Mouse (Mus musculus): ENCODE measurements at regions not wholly inside any gene's neighbourhood (a gene's known extent, or its start where the extent isn't known, plus 50 kb on each side); places are given as distances from the start of the nearest gene placed in this dataset.

DNA sequence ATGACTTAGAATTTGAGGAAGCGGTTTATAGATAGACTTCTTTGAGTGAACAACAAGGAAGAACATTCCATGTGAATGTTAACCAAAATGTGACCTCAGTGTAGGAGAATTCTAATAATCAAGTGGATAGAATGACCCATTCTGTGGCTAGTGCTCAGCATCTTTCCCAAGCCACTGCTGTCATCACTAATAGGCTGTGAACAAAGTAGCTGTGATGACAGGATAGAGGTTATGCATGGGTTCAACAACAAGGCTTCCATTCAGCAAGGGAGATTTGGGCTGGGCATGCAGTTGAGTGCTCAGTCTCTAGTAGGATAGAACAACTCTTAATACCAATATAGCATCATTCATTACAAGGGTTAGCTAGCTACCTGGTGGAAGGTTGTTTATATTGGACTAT, 483.0 kb upstream of the Pappa start:
- 71% methylated on average over 1 of the region's 1 CpGs for WGBS
- no peak for DNase-seq (ENCODE audit: low spot score)
- no peak overlapping the region for H3K9ac ChIP-seq (ENCODE audit: low read length)
- no peak for ATAC-seq (ENCODE audit: insufficient read depth, low FRiP score, low TSS enrichment)
- no peak overlapping the region for H3K27ac ChIP-seq (ENCODE audit: low read depth, low read length)
- H3K4me2 ChIP-seq (ENCODE audit: low read depth): no peak overlapping the region
- no peaks in the 10 kb centered on the region for H3K36me3 ChIP-seq (ENCODE audit: control insufficient read depth, insufficient read depth, low read length)
- no peak overlapping the region for H3K4me3 ChIP-seq (ENCODE audit: low read depth, low read length)
- no peaks in the 10 kb centered on the region for H3K27me3 ChIP-seq (ENCODE audit: control insufficient read depth, insufficient read depth, low read length)
- H3K9me3 ChIP-seq (ENCODE audit: control insufficient read depth, low read length): no peaks in the 10 kb centered on the region
- H3K4me1 ChIP-seq (ENCODE audit: control insufficient read depth, insufficient read depth, low read length): no peaks in the 10 kb centered on the region

DNA sequence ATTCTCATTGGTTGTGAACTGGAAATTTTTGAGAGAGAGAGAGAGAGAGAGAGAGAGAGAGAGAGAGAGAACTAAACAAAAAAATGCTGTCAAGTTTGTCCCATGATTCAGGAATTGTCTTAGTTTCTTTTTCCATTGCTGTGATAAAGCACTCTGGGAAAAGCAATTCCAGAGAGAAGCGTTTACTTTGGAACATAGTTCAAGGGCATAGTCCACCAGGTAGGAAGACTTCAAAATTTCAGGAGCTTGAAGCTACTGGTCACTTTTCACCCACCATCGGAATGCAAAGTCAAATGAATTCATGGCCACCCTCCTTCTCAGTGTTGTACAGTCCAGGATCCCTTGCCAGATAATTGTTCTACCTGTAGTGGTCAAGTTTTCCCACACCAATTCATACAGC, 478.8 kb upstream of the Pappa start:
- no peak for DNase-seq (ENCODE audit: low spot score)
- Histone ChIP-seq H3K4me2 (ENCODE audit: low read depth) (no peak overlapping the region), H3K9me3 (ENCODE audit: control insufficient read depth, low read length) (no peaks in the 10 kb centered on the region), H3K36me3 (ENCODE audit: control insufficient read depth, insufficient read depth, low read length) (no peaks in the 10 kb centered on the region), H3K27ac (ENCODE audit: low read depth, low read length) (no peak overlapping the region), H3K27me3 (ENCODE audit: control insufficient read depth, insufficient read depth, low read length) (no peaks in the 10 kb centered on the region), H3K4me3 (ENCODE audit: low read depth, low read length) (no peak overlapping the region), H3K4me1 (ENCODE audit: control insufficient read depth, insufficient read depth, low read length) (no peaks in the 10 kb centered on the region), H3K9ac (ENCODE audit: low read length) (no peak overlapping the region)
- no peak for ATAC-seq (ENCODE audit: insufficient read depth, low FRiP score, low TSS enrichment)
- WGBS: 92% methylated on average over 2 of the region's 2 CpGs

DNA sequence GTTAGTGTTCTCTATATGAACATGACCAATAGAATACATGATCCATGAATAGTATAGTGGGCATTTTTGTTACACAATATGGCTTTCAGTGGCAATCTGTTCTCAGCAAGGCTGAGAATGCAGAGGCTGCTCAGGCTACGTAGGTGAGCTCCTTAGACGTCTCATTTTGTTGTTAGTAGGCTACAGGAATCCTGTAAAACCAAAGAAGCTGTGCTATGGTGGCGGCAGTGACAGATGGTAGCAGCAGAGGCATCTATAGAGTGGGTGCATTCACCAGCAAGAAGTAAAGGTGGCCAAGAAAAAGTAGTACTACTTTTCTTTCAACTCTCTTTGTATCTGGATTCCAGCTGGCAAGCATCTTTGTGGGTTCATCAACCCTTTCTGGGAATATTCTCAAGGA, 469.8 kb upstream of the Pappa start:
- Histone ChIP-seq H3K4me3 (ENCODE audit: low read depth, low read length) (no peak overlapping the region), H3K9me3 (ENCODE audit: control insufficient read depth, low read length) (no peaks in the 10 kb centered on the region), H3K36me3 (ENCODE audit: control insufficient read depth, insufficient read depth, low read length) (no peaks in the 10 kb centered on the region), H3K4me2 (ENCODE audit: low read depth) (no peak overlapping the region), H3K4me1 (ENCODE audit: control insufficient read depth, insufficient read depth, low read length) (no peaks in the 10 kb centered on the region), H3K27ac (ENCODE audit: low read depth, low read length) (no peak overlapping the region), H3K9ac (ENCODE audit: low read length) (no peak overlapping the region), H3K27me3 (ENCODE audit: control insufficient read depth, insufficient read depth, low read length) (no peaks in the 10 kb centered on the region)
- WGBS: 81% methylated on average over 3 of the region's 3 CpGs
- DNase-seq (ENCODE audit: low spot score) (no peak), ATAC-seq (ENCODE audit: insufficient read depth, low FRiP score, low TSS enrichment) (no peak)

DNA sequence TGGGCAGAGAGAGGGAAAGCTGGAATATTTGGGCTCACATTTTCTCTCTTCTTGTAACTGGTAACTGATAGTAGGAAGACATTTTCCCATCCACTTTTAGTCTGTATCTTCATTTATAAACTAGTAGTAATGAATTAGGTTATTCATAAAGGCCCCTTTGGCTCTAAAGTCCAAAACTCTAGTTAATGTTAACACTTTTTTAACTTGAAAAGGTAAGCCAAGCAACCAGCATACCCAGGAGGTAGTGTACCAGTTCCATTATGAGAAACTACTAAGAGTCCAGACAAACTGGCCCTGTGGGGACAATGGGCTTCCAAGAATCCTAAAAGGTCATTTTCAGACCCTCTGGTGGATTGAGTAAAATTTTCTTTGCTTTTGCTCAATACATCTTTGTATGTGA, 468.4 kb upstream of the Pappa start:
- Histone ChIP-seq H3K27me3 (ENCODE audit: control insufficient read depth, insufficient read depth, low read length) (no peaks in the 10 kb centered on the region), H3K9ac (ENCODE audit: low read length) (no peak overlapping the region), H3K36me3 (ENCODE audit: control insufficient read depth, insufficient read depth, low read length) (no peaks in the 10 kb centered on the region), H3K4me3 (ENCODE audit: low read depth, low read length) (no peak overlapping the region), H3K27ac (ENCODE audit: low read depth, low read length) (no peak overlapping the region), H3K4me1 (ENCODE audit: control insufficient read depth, insufficient read depth, low read length) (no peaks in the 10 kb centered on the region), H3K4me2 (ENCODE audit: low read depth) (no peak overlapping the region), H3K9me3 (ENCODE audit: control insufficient read depth, low read length) (no peaks in the 10 kb centered on the region)
- no peak for ATAC-seq (ENCODE audit: insufficient read depth, low FRiP score, low TSS enrichment)
- DNase-seq (ENCODE audit: low spot score): no peak

DNA sequence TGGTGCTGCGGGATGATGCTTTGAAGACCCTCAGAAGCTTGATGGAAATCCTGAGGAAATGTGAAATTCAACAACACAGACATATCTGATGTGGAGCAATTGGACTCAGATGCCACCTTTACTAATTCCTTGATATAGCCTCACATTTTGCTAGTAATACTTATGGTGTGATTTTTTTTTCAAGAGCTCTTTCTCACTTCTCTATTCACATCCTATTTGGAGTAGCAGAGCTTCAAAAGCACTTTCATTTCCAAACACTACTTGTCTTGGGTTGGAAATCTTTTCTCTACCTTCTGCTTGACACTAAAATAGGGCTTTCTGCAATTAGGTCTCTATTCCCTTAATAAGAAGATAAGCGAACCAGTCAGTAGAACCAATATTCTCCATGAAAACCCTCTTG, 460.3 kb upstream of the Pappa start:
- Histone ChIP-seq H3K4me1 (ENCODE audit: control insufficient read depth, insufficient read depth, low read length) (no peaks in the 10 kb centered on the region), H3K36me3 (ENCODE audit: control insufficient read depth, insufficient read depth, low read length) (no peaks in the 10 kb centered on the region), H3K4me3 (ENCODE audit: low read depth, low read length) (no peak overlapping the region), H3K9me3 (ENCODE audit: control insufficient read depth, low read length) (no peaks in the 10 kb centered on the region), H3K9ac (ENCODE audit: low read length) (no peak overlapping the region), H3K4me2 (ENCODE audit: low read depth) (no peak overlapping the region), H3K27ac (ENCODE audit: low read depth, low read length) (no peak overlapping the region), H3K27me3 (ENCODE audit: control insufficient read depth, insufficient read depth, low read length) (no peaks in the 10 kb centered on the region)
- 90% methylated on average over 2 of the region's 2 CpGs for WGBS
- no peak for ATAC-seq (ENCODE audit: insufficient read depth, low FRiP score, low TSS enrichment)
- DNase-seq (ENCODE audit: low spot score): no peak

DNA sequence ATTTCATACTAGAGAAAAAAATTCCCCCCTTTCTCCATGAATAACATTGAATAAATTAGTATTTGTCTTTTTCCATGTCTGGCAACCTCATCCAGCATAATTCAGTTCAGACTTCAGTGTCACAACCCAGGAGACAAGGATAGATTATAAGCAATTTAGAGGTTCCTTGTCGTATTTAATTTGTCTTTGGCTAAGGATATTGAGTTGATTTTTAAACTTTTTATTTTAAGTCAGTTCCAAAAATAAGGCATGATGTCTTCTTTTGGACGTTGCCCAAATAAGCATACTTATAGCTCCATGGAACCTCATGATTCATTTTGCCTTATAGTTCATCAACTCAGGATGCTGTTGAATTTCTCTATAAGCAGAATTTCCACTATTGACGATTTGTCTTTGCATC, 456.0 kb upstream of the Pappa start:
- H3K27me3 ChIP-seq (ENCODE audit: control insufficient read depth, insufficient read depth, low read length): no peaks in the 10 kb centered on the region
- ATAC-seq (ENCODE audit: insufficient read depth, low FRiP score, low TSS enrichment) (no peak), DNase-seq (ENCODE audit: low spot score) (no peak)
- H3K4me1 ChIP-seq (ENCODE audit: control insufficient read depth, insufficient read depth, low read length): no peaks in the 10 kb centered on the region
- H3K36me3 ChIP-seq (ENCODE audit: control insufficient read depth, insufficient read depth, low read length): no peaks in the 10 kb centered on the region
- H3K4me3 ChIP-seq (ENCODE audit: low read depth, low read length): no peak overlapping the region
- H3K4me2 ChIP-seq (ENCODE audit: low read depth): no peak overlapping the region
- H3K9ac ChIP-seq (ENCODE audit: low read length): no peak overlapping the region
- WGBS: 90% methylated on average over 3 of the region's 3 CpGs
- no peak overlapping the region for H3K27ac ChIP-seq (ENCODE audit: low read depth, low read length)
- H3K9me3 ChIP-seq (ENCODE audit: control insufficient read depth, low read length): no peaks in the 10 kb centered on the region

DNA sequence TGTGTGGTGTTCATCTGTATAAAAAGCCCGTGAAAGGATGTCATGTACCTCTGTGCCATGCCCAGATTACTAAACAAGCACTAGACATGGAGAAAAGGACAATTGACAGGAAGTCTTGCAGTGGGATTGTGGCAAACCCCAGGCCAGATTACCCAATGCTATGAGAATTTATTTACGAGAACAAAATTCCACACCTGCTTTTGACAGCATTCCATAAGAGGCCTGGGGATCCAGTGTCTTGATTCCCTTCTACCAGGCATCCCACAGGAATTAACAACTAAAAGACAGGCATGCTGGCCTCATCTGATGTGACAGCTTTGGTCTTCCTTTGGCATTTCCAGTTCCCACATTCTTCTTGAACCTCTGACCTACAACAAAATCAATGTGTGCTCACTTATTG, 454.3 kb upstream of the Pappa start:
- no peaks in the 10 kb centered on the region for H3K4me1 ChIP-seq (ENCODE audit: control insufficient read depth, insufficient read depth, low read length)

DNA sequence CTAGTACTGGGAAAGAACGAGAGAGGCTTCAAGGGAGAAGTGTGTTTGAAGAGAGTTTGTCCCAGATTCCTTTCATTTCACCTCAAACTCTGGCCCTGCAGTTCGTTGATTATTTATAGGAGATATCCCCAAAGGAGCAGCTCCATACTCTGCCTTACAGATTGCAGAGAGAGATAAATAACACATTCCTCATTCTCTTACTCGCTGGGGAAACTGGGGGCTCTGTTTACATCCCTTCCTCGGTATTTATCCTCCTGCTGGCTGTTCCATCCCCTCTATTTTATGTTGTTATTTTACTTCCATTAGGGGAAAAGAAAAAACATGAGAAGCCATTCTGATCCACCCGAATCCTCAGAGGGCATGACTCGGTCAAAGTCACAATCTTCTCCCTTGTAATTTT, 447.5 kb upstream of the Pappa start:
- 56% methylated on average over 6 of the region's 6 CpGs for WGBS
- H3K27ac ChIP-seq (ENCODE audit: low read depth, low read length): no peak overlapping the region
- ATAC-seq (ENCODE audit: insufficient read depth, low FRiP score, low TSS enrichment): peak; percentile 13; the same call in 1 of the 2 replicates

More for the DNA sequence above, 454.3 kb upstream of the Pappa start:
- Histone ChIP-seq H3K36me3 (ENCODE audit: control insufficient read depth, insufficient read depth, low read length) (no peaks in the 10 kb centered on the region), H3K4me3 (ENCODE audit: low read depth, low read length) (no peak overlapping the region), H3K4me2 (ENCODE audit: low read depth) (no peak overlapping the region), H3K9ac (ENCODE audit: low read length) (no peak overlapping the region), H3K27me3 (ENCODE audit: control insufficient read depth, insufficient read depth, low read length) (no peaks in the 10 kb centered on the region), H3K9me3 (ENCODE audit: control insufficient read depth, low read length) (no peaks in the 10 kb centered on the region), H3K27ac (ENCODE audit: low read depth, low read length) (no peak overlapping the region)
- WGBS: 84% methylated on average over 2 of the region's 2 CpGs
- DNase-seq (ENCODE audit: low spot score): no peak
- ATAC-seq (ENCODE audit: insufficient read depth, low FRiP score, low TSS enrichment): no peak

DNA sequence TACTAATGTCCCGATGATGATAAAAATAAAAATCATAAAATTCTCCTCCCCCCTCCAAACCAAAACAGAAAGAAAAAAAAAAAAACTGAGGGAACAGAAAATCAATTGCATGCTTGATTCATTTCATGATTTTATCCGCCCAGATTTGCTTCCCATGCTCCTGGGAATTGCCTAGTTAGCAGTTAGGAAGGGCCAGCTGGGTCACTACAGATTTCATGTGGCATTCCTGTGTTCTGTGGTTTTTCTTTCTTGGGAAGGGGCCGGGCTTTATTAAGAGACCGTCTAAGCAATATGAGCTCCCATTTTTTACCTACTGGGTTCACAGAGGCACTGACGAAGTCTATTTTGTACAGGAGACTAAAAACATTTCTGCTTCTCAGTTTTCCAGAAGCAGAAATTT, 447.1 kb upstream of the Pappa start:
- no peak overlapping the region for H3K4me2 ChIP-seq (ENCODE audit: low read depth)
- no peaks in the 10 kb centered on the region for H3K27me3 ChIP-seq (ENCODE audit: control insufficient read depth, insufficient read depth, low read length)
- WGBS: 58% methylated on average over 5 of the region's 5 CpGs
- H3K4me3 ChIP-seq (ENCODE audit: low read depth, low read length): no peak overlapping the region
- no peaks in the 10 kb centered on the region for H3K36me3 ChIP-seq (ENCODE audit: control insufficient read depth, insufficient read depth, low read length)
- H3K9me3 ChIP-seq (ENCODE audit: control insufficient read depth, low read length): no peaks in the 10 kb centered on the region
- no peak overlapping the region for H3K9ac ChIP-seq (ENCODE audit: low read length)
- DNase-seq (ENCODE audit: low spot score) (peak; percentile 12), ATAC-seq (ENCODE audit: insufficient read depth, low FRiP score, low TSS enrichment) (peak; percentile 51; the same call in 1 of the 2 replicates)
- H3K4me1 ChIP-seq (ENCODE audit: control insufficient read depth, insufficient read depth, low read length): no peaks in the 10 kb centered on the region
- no peak overlapping the region for H3K27ac ChIP-seq (ENCODE audit: low read depth, low read length)

More for the DNA sequence above, 447.5 kb upstream of the Pappa start:
- H3K27me3 ChIP-seq (ENCODE audit: control insufficient read depth, insufficient read depth, low read length): no peaks in the 10 kb centered on the region
- no peak overlapping the region for H3K9ac ChIP-seq (ENCODE audit: low read length)
- no peaks in the 10 kb centered on the region for H3K9me3 ChIP-seq (ENCODE audit: control insufficient read depth, low read length)
- no peak overlapping the region for H3K4me2 ChIP-seq (ENCODE audit: low read depth)
- H3K4me1 ChIP-seq (ENCODE audit: control insufficient read depth, insufficient read depth, low read length): no peaks in the 10 kb centered on the region
- no peak overlapping the region for H3K4me3 ChIP-seq (ENCODE audit: low read depth, low read length)
- no peak for DNase-seq (ENCODE audit: low spot score)
- H3K36me3 ChIP-seq (ENCODE audit: control insufficient read depth, insufficient read depth, low read length): no peaks in the 10 kb centered on the region

All from neural tube, embryonic 11.5 days (tissue).